Mouse (Mus musculus): ENCODE results near the gene Ttc28.

DNA sequence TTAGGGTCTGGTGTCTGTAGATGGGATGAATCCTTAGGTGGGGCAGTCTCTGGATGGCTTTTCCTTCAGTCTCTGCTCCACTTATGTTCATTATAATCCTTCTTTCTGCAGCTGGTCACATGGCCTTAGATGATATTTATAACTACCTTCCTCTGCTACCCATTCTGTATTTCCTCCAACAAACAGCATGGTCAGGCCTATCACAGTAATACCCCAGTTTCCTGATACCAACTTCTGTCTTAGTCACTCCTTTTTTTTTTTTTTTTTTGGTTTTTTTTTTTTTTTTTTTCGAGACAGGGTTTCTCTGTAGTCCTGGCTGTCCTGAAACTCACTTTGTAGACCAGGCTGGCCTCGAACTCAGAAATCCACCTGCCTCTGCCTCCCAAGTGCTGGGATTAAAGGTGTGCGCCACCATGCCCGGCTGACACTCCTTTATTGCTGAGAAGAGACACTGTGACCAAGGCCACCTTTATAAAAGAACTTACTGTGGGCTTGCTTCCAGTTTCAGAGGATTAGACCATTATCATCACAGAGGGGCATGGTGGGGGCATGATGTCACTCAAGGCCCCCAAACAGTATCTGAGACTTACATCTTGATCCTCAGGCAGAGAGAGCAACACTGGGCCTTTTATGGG is 30.5 kb downstream of the Ttc28 start:
- no peak for TF ChIP-seq CTCF (IDR thresholded peaks at IDR 0.05; ENCODE audit: insufficient read depth, low read length)
- TF ChIP-seq POLR2A (IDR thresholded peaks at IDR 0.05; ENCODE audit: borderline replicate concordance, extremely low read depth, low read depth, low read length): no peak
